Mouse (Mus musculus): Measurements from ENCODE around the gene Ip6k2. TPM values are rescaled to one million over a fixed set of nuclear protein-coding genes. Genes with fewer than 3 reads are reported as not detected.

The Ip6k2 gene
- polyA plus RNA-seq, 1 experiment = 163 TPM

DNA sequence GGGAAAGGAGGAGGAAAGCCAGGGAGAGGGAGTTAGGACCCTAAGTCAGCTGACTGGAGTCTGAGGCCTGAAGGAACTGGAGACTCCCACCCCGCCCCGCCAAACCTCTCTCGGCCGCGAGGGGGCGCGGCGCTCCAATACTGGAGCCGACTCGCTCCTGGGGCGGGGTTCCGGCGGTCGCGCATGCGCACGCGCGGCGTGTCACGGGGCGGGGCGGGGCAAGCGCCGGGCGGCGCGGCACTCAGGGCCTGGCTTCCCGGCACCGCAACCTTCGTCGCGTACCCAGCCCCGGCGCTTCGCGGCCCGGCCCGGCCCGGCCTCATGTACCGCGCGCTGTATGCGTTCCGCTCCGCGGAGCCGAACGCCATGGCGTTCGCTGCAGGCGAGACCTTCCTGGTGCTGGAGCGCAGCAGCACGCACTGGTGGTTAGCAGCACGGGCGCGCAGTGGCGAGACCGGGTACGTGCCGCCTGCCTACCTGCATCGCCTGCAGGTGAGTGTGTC, 24.6 kb downstream of the Ip6k2 start, which contains the start of gene Nckipsd:
Gene Nckipsd, plus strand, starts transcription at position 206 of the 503 bp plus-strand sequence.
- peak within 1 kb of the TSS; percentile 73 for H3K4me3 ChIP-seq (ENCODE audit: control insufficient read depth, insufficient read depth, low read length)
- peak; percentile 96 for TF ChIP-seq CTCF (IDR thresholded peaks at IDR 0.05; ENCODE audit: borderline replicate concordance, control insufficient read depth, extremely low read depth, insufficient read depth, low read length, poor library complexity)
- peak; percentile 45 for TF ChIP-seq POLR2A (IDR thresholded peaks at IDR 0.05; ENCODE audit: control insufficient read depth, extremely low read depth, insufficient read depth, low read length, poor library complexity)
- H3K27me3 ChIP-seq (ENCODE audit: control insufficient read depth, insufficient read depth, low read length) = no peaks in the 10 kb centered on the region
- under 1% methylated on average over 62 of the region's 62 CpGs for WGBS
- H3K27ac ChIP-seq (ENCODE audit: control insufficient read depth, insufficient read depth, low read length) = no peak within 1 kb of the TSS
- peaks cover 12% of the 10 kb centered on the region for H3K4me1 ChIP-seq (replicated peaks; ENCODE audit: control insufficient read depth, insufficient read depth, low read length)
- H3K36me3 ChIP-seq (ENCODE audit: control insufficient read depth, insufficient read depth, low read length) = peaks cover 33% of the 10 kb centered on the region
- peak; percentile 95 for DNase-seq

- H3K4me1 ChIP-seq (replicated peaks; ENCODE audit: control insufficient read depth, insufficient read depth, low read length) = peaks cover 12% of the 10 kb centered on the region
- no peak overlapping the region for H3K27ac ChIP-seq (ENCODE audit: control insufficient read depth, insufficient read depth, low read length)
- peaks cover 24% of the 10 kb centered on the region for H3K36me3 ChIP-seq (ENCODE audit: control insufficient read depth, insufficient read depth, low read length)
- TF ChIP-seq CTCF (IDR thresholded peaks at IDR 0.05; ENCODE audit: borderline replicate concordance, control insufficient read depth, extremely low read depth, insufficient read depth, low read length, poor library complexity) (no peak), POLR2A (IDR thresholded peaks at IDR 0.05; ENCODE audit: control insufficient read depth, extremely low read depth, insufficient read depth, low read length, poor library complexity) (no peak)
- DNase-seq = no peak
- 71% methylated on average over 5 of the region's 5 CpGs for WGBS
- no peak overlapping the region for H3K4me3 ChIP-seq (ENCODE audit: control insufficient read depth, insufficient read depth, low read length)
- H3K27me3 ChIP-seq (ENCODE audit: control insufficient read depth, insufficient read depth, low read length) = no peaks in the 10 kb centered on the region
Measured at GRCm38 (mm10) chr9:108809188-108809587, 25.6 kb downstream of the Ip6k2 start.

DNA sequence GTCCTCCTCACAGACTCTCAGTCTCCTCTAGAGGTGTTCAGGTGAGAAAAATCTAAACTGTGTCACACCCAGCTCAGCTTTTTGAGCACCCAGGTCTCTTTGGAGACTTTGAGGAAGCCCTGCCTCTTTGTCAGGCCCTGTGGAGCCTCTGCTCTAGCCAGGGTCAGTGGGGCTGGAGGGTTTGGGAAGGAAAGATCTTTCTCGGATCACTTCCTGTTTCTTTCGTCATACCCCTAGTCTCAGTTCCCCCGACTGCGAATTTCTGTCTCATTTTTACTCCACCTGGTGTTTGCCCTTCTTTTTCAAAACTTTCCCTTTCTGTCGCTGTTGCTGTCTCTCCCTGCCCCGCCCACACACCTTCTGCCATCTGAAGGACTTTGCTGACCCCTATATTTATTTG, 26.1 kb downstream of the Ip6k2 start:
- no peak overlapping the region for H3K27ac ChIP-seq (ENCODE audit: control insufficient read depth, insufficient read depth, low read length)

DNA sequence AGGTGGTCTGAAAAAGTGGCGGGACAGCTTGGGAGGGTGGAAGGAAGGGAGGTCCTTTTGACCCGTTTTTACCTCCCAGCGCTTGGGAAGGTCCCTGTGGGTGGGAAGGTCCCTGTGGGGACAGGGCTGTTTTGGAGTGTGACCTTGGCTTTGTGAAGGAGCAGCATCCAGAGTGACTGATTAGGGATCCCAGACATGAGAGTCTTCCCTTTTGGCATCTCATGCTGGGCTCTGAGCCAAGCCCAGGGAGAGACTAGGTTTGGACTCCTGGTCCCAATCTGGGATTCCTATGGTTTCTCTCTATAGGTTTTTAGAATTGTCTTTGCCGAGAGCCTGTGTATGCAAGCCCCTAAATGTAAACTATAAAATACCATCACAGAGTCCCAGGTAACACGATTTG, 26.9 kb downstream of the Ip6k2 start:
- no peak for DNase-seq
- H3K4me3 ChIP-seq (ENCODE audit: control insufficient read depth, insufficient read depth, low read length) = no peak overlapping the region
- 93% methylated on average over 5 of the region's 5 CpGs for WGBS
- H3K27me3 ChIP-seq (ENCODE audit: control insufficient read depth, insufficient read depth, low read length) = no peaks in the 10 kb centered on the region
- peaks cover 12% of the 10 kb centered on the region for H3K4me1 ChIP-seq (replicated peaks; ENCODE audit: control insufficient read depth, insufficient read depth, low read length)
- no peak overlapping the region for H3K27ac ChIP-seq (ENCODE audit: control insufficient read depth, insufficient read depth, low read length)
- no peak for TF ChIP-seq POLR2A (IDR thresholded peaks at IDR 0.05; ENCODE audit: control insufficient read depth, extremely low read depth, insufficient read depth, low read length, poor library complexity)
- TF ChIP-seq CTCF (IDR thresholded peaks at IDR 0.05; ENCODE audit: borderline replicate concordance, control insufficient read depth, extremely low read depth, insufficient read depth, low read length, poor library complexity) = no peak
- H3K36me3 ChIP-seq (ENCODE audit: control insufficient read depth, insufficient read depth, low read length) = peaks cover 11% of the 10 kb centered on the region

More for the DNA sequence above, 26.1 kb downstream of the Ip6k2 start:
- 51% methylated on average over 6 of the region's 6 CpGs for WGBS
- peaks cover 19% of the 10 kb centered on the region for H3K36me3 ChIP-seq (ENCODE audit: control insufficient read depth, insufficient read depth, low read length)
- H3K27me3 ChIP-seq (ENCODE audit: control insufficient read depth, insufficient read depth, low read length) = no peaks in the 10 kb centered on the region
- DNase-seq = no peak
- H3K4me1 ChIP-seq (replicated peaks; ENCODE audit: control insufficient read depth, insufficient read depth, low read length) = peaks cover 12% of the 10 kb centered on the region
- no peak for TF ChIP-seq CTCF (IDR thresholded peaks at IDR 0.05; ENCODE audit: borderline replicate concordance, control insufficient read depth, extremely low read depth, insufficient read depth, low read length, poor library complexity)
- TF ChIP-seq POLR2A (IDR thresholded peaks at IDR 0.05; ENCODE audit: control insufficient read depth, extremely low read depth, insufficient read depth, low read length, poor library complexity) = no peak
- no peak overlapping the region for H3K4me3 ChIP-seq (ENCODE audit: control insufficient read depth, insufficient read depth, low read length)

DNA sequence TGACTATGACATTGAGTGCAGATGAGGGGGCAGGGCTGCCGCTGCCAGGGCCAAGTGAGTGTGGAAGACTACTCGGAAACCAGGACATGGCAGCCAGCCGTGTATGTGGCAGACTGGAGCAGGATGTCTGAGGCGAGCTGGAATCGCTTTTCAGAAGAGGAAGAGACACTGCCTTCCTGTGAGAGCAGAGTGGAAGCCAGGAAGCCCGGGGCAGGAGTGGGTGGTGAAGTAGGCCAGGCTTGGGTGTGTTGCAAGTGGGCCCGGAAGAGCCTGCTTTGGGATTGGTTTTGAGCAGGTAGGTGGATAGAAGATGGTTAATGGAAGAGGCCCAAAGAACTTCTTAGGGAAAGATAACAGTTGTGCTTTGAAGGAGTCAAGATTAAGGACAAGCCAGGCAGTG, 32.0 kb downstream of the Ip6k2 start:
- 94% methylated on average over 7 of the region's 7 CpGs for WGBS
- no peak for TF ChIP-seq CTCF (IDR thresholded peaks at IDR 0.05; ENCODE audit: borderline replicate concordance, control insufficient read depth, extremely low read depth, insufficient read depth, low read length, poor library complexity)
- no peak for TF ChIP-seq POLR2A (IDR thresholded peaks at IDR 0.05; ENCODE audit: control insufficient read depth, extremely low read depth, insufficient read depth, low read length, poor library complexity)
- no peak for DNase-seq
- H3K4me3 ChIP-seq (ENCODE audit: control insufficient read depth, insufficient read depth, low read length) = no peak overlapping the region
- H3K27ac ChIP-seq (ENCODE audit: control insufficient read depth, insufficient read depth, low read length) = no peak overlapping the region
- no peaks in the 10 kb centered on the region for H3K36me3 ChIP-seq (ENCODE audit: control insufficient read depth, insufficient read depth, low read length)
- no peaks in the 10 kb centered on the region for H3K4me1 ChIP-seq (replicated peaks; ENCODE audit: control insufficient read depth, insufficient read depth, low read length)
- H3K27me3 ChIP-seq (ENCODE audit: control insufficient read depth, insufficient read depth, low read length) = no peaks in the 10 kb centered on the region

GRCm38 (mm10) chr9:108819495-108819894, 35.9 kb downstream of the Ip6k2 start:
- DNase-seq = peak; percentile 48
- H3K4me3 ChIP-seq (ENCODE audit: control insufficient read depth, insufficient read depth, low read length) = no peak overlapping the region
- no peak for TF ChIP-seq CTCF (IDR thresholded peaks at IDR 0.05; ENCODE audit: borderline replicate concordance, control insufficient read depth, extremely low read depth, insufficient read depth, low read length, poor library complexity)
- TF ChIP-seq POLR2A (IDR thresholded peaks at IDR 0.05; ENCODE audit: control insufficient read depth, extremely low read depth, insufficient read depth, low read length, poor library complexity) = no peak
- WGBS = 64% methylated on average over 3 of the region's 3 CpGs
- H3K36me3 ChIP-seq (ENCODE audit: control insufficient read depth, insufficient read depth, low read length) = no peaks in the 10 kb centered on the region
- no peaks in the 10 kb centered on the region for H3K4me1 ChIP-seq (replicated peaks; ENCODE audit: control insufficient read depth, insufficient read depth, low read length)
- no peak overlapping the region for H3K27ac ChIP-seq (ENCODE audit: control insufficient read depth, insufficient read depth, low read length)
- H3K27me3 ChIP-seq (ENCODE audit: control insufficient read depth, insufficient read depth, low read length) = peaks cover 4% of the 10 kb centered on the region

- Histone ChIP-seq H3K27me3 (ENCODE audit: control insufficient read depth, insufficient read depth, low read length) (peaks cover 7% of the 10 kb centered on the region), H3K4me3 (ENCODE audit: control insufficient read depth, insufficient read depth, low read length) (no peak overlapping the region), H3K36me3 (ENCODE audit: control insufficient read depth, insufficient read depth, low read length) (no peaks in the 10 kb centered on the region), H3K27ac (ENCODE audit: control insufficient read depth, insufficient read depth, low read length) (no peak overlapping the region), H3K4me1 (replicated peaks; ENCODE audit: control insufficient read depth, insufficient read depth, low read length) (no peaks in the 10 kb centered on the region)
- TF ChIP-seq CTCF (IDR thresholded peaks at IDR 0.05; ENCODE audit: borderline replicate concordance, control insufficient read depth, extremely low read depth, insufficient read depth, low read length, poor library complexity) = no peak
- no peak for TF ChIP-seq POLR2A (IDR thresholded peaks at IDR 0.05; ENCODE audit: control insufficient read depth, extremely low read depth, insufficient read depth, low read length, poor library complexity)
- DNase-seq = no peak
- WGBS = 62% methylated on average over 5 of the region's 5 CpGs
Measured at GRCm38 (mm10) chr9:108820077-108820476, 36.5 kb downstream of the Ip6k2 start.

Measured in thymus, adult 2 months (tissue).